Comparison of ENCODE assay signal across 24 mouse cellular contexts in genomic region chr13:117206066-117206465, GRCm38 (mm10). TPM values are rescaled to one million over a fixed set of nuclear protein-coding genes. Genes with fewer than 3 reads are reported as not detected.
"Had no signal": no experiment of that assay in that cellular context is flagged by ENCODE, and none has a peak within 500 bp of the region (broad histone marks: within the 10 kb centered on the region; RNA-seq: fewer than 3 reads in every experiment).

No protein-coding gene starts in this region.

- H3K9me3 ChIP-seq: limb, embryonic 10.5 days; limb, embryonic 13.5 days; liver, embryonic 12.5 days; liver, embryonic 15.5 days; lung, embryonic 15.5 days; megakaryocyte, embryonic 14.5 days; midbrain, embryonic 10.5 days; midbrain, embryonic 15.5 days; neural tube, embryonic 13.5 days had no signal

- H3K4me2 ChIP-seq: limb, embryonic 13.5 days; liver, embryonic 12.5 days; liver, embryonic 15.5 days; lung, embryonic 15.5 days; midbrain, embryonic 15.5 days; neural tube, embryonic 13.5 days had no signal

- ATAC-seq: liver, embryonic 12.5 days; midbrain, embryonic 15.5 days had no signal

- H3K36me3 ChIP-seq: limb, embryonic 10.5 days; limb, embryonic 13.5 days; liver, embryonic 12.5 days; liver, embryonic 15.5 days; lung, embryonic 15.5 days; midbrain, embryonic 10.5 days; midbrain, embryonic 15.5 days; neural tube, embryonic 13.5 days had no signal

- H3K27ac ChIP-seq: kidney, postnatal 0 days; layer of hippocampus, adult 2 months; limb, embryonic 10.5 days; limb, embryonic 13.5 days; liver, embryonic 12.5 days; liver, embryonic 15.5 days; lung, embryonic 15.5 days; midbrain, embryonic 10.5 days; midbrain, embryonic 15.5 days; neural tube, embryonic 13.5 days had no signal

- H3K4me3 ChIP-seq: layer of hippocampus, adult 2 months; limb, embryonic 10.5 days; limb, embryonic 13.5 days; liver, embryonic 12.5 days; liver, embryonic 15.5 days; lung, embryonic 15.5 days; megakaryocyte, embryonic 14.5 days; midbrain, embryonic 10.5 days; midbrain, embryonic 15.5 days; neural tube, embryonic 13.5 days had no signal

- H3K9ac ChIP-seq: limb, embryonic 13.5 days; liver, embryonic 12.5 days; liver, embryonic 15.5 days; lung, embryonic 15.5 days; midbrain, embryonic 15.5 days; neural tube, embryonic 13.5 days had no signal

- H3K4me1 ChIP-seq: limb, embryonic 10.5 days; limb, embryonic 13.5 days; liver, embryonic 15.5 days; lung, embryonic 15.5 days; midbrain, embryonic 10.5 days; midbrain, embryonic 15.5 days; neural tube, embryonic 13.5 days had no signal

- DNase-seq: kidney, adult 9 months; kidney, postnatal 25 days; layer of hippocampus, adult 9-11 months; liver; lung, adult 18-20 months; lung, postnatal 10 days; lung, postnatal 36 days; retina, postnatal 1 day; right cerebral cortex, postnatal 25 days; thymus, adult 18-20 months; thymus, postnatal 25 days had no signal

- H3K27me3 ChIP-seq: limb, embryonic 13.5 days; liver, embryonic 12.5 days; liver, embryonic 15.5 days; lung, embryonic 15.5 days; midbrain, embryonic 15.5 days; neural tube, embryonic 13.5 days had no signal

RNA-seq across cellular contexts. Expression of gene Gm17509, which starts 14.8 kb away (rescaled TPM):
- polyA plus RNA-seq: large intestine, adult 2 months; lung, embryonic 15.5 days; small intestine, adult 2 months had no signal
